Mouse (Mus musculus) heart, postnatal 14 days (tissue): Measurements from ENCODE around the gene Tspan18. TPM values are rescaled to one million over a fixed set of nuclear protein-coding genes. Genes with fewer than 3 reads are reported as not detected.

ENCODE experiments used
- DNase-seq, 2 experiments: peaks; one replicate each; pipeline ENCODE4 v3.0.0; 2021 to 2022
- intact Hi-C: fragments of 180-260 bp; cut with DNase I; formaldehyde crosslinking; loops from one replicate; pipeline ENCODE4 v1.15.1; 2025
- total RNA-seq, 2 experiments: library from RNA; stranded (reverse); gene quantifications; 2 replicates each; pipeline ENCODE4 v1.2.3; 2021

The Tspan18 gene
- total RNA-seq, 2 experiments from 2014 or later = 29.9 to 32.7 TPM

GRCm38 (mm10) chr2:93172460-93172859 lies 161.8 kb downstream of the Tspan18 start:
- DNase-seq = no peak
- intact Hi-C loops = no loop called here

- no peak for DNase-seq
- intact Hi-C loops = no loop called here
These were observed 162.4 kb downstream of the Tspan18 start for GRCm38 (mm10) chr2:93171929-93172328.

GRCm38 (mm10) chr2:93170845-93171200 lies 163.5 kb downstream of the Tspan18 start:
- intact Hi-C loops = no loop called here

GRCm38 (mm10) chr2:93170156-93170844 lies 164.0 kb downstream of the Tspan18 start:
- DNase-seq = no peak
- intact Hi-C loops = no loop called here

More at GRCm38 (mm10) chr2:93170845-93171200, 163.5 kb downstream of the Tspan18 start:
- no peak for DNase-seq

- no peak for DNase-seq
- intact Hi-C loops = no loop called here
These were observed 167.4 kb downstream of the Tspan18 start for GRCm38 (mm10) chr2:93166734-93167406.

- no peak for DNase-seq
- intact Hi-C loops = no loop called here
These were observed 168.0 kb downstream of the Tspan18 start for GRCm38 (mm10) chr2:93166295-93166694.

- intact Hi-C loops = no loop called here
- DNase-seq = no peak
These were observed 170.5 kb downstream of the Tspan18 start for GRCm38 (mm10) chr2:93163750-93164335.

GRCm38 (mm10) chr2:93163317-93163716 lies 171.0 kb downstream of the Tspan18 start:
- intact Hi-C loops = no loop called here
- peak; percentile 49 to 53 for DNase-seq

- no peak for DNase-seq
- intact Hi-C loops = no loop called here
These were observed 171.5 kb downstream of the Tspan18 start for GRCm38 (mm10) chr2:93162791-93163190.

- no peak for DNase-seq
These were observed 172.2 kb downstream of the Tspan18 start for GRCm38 (mm10) chr2:93161914-93162664.

GRCm38 (mm10) chr2:93160467-93161035 lies 173.8 kb downstream of the Tspan18 start:
- intact Hi-C loops = no loop called here
- no peak for DNase-seq

More at GRCm38 (mm10) chr2:93161914-93162664, 172.2 kb downstream of the Tspan18 start:
- intact Hi-C loops = no loop called here

GRCm38 (mm10) chr2:93154486-93155032 lies 179.7 kb downstream of the Tspan18 start:
- intact Hi-C loops = no loop called here
- no peak for DNase-seq

GRCm38 (mm10) chr2:93153833-93154232 lies 180.5 kb downstream of the Tspan18 start:
- no peak for DNase-seq
- intact Hi-C loops = no loop called here

GRCm38 (mm10) chr2:93152883-93153491 lies 181.3 kb downstream of the Tspan18 start:
- intact Hi-C loops = no loop called here
- DNase-seq = no peak

GRCm38 (mm10) chr2:93152191-93152601 lies 182.1 kb downstream of the Tspan18 start:
- DNase-seq = no peak
- intact Hi-C loops = no loop called here

Other genes with a start within 250 kb of the Tspan18 start
- 10 to 100 TPM; 67.8 to 68.8 TPM for gene Trp53i11, start 147.0 kb downstream of the Tspan18 start, total RNA-seq
- gene Cd82, start 128.6 kb upstream of the Tspan18 start, total RNA-seq = 10 to 100 TPM; 10.6 to 12.1 TPM
- not detected for gene Gm10803, start 226.1 kb upstream of the Tspan18 start, total RNA-seq